Mouse (Mus musculus) thymus, adult 2 months (tissue): ENCODE measurements around the gene Lim2. TPM values are rescaled to one million over a fixed set of nuclear protein-coding genes. Genes with fewer than 3 reads are reported as not detected.

Experiments
- DNase-seq: peaks from one replicate; pipeline ENCODE4 v3.0.0; 2021
- H3K27ac ChIP-seq: fragments of 200-500 bp; 2 replicates; pipeline ENCODE4 v1.5.1; 2012; ENCODE audit warnings: low read length, control low read depth; ENCODE audit not compliant: control insufficient read depth, insufficient read depth
- H3K27me3 ChIP-seq: fragments of 200-500 bp; 2 replicates; pipeline ENCODE4 v1.6.1; 2012; ENCODE audit warnings: mild to moderate bottlenecking, low read length, moderate library complexity, mixed read lengths; ENCODE audit not compliant: control insufficient read depth, insufficient read depth
- H3K36me3 ChIP-seq: fragments of 200-500 bp; 2 replicates; pipeline ENCODE4 v1.6.1; 2012; ENCODE audit warnings: mild to moderate bottlenecking, low read length, moderate library complexity; ENCODE audit not compliant: control insufficient read depth, insufficient read depth
- H3K4me1 ChIP-seq: fragments of 200-500 bp; replicated peaks from 2 replicates; pipeline ENCODE4 v1.6.1; 2012; ENCODE audit warnings: low read length; ENCODE audit not compliant: control insufficient read depth, insufficient read depth
- H3K4me3 ChIP-seq: fragments of 200-500 bp; 2 replicates; pipeline ENCODE4 v1.5.1; 2012; ENCODE audit warnings: mild to moderate bottlenecking, low read length, control low read depth, moderate library complexity; ENCODE audit not compliant: control insufficient read depth, insufficient read depth
- CTCF ChIP-seq: fragments of 200-500 bp; IDR thresholded peaks from 2 replicates; pipeline ENCODE4 v1.5.1; 2012; ENCODE audit warnings: mild to moderate bottlenecking, control low read depth, low read length, moderate library complexity, borderline replicate concordance; ENCODE audit not compliant: control insufficient read depth, poor library complexity, insufficient read depth; ENCODE audit errors: extremely low read depth
- POLR2A ChIP-seq: fragments of 200-500 bp; IDR thresholded peaks from 2 replicates; pipeline ENCODE4 v1.6.1; 2012; ENCODE audit warnings: mild to moderate bottlenecking, low read length, control low read depth, moderate library complexity; ENCODE audit not compliant: control insufficient read depth, poor library complexity, insufficient read depth; ENCODE audit errors: extremely low read depth
- WGBS: fragments of 180-500 bp; shearing (Covaris S2); methylation state at CpG from one replicate; pipeline ENCODE4 v1.1.7; 2018; 5-methylcytosine and 5-hydroxymethylcytosine counted together
- polyA plus RNA-seq: library from polyadenylated mRNA; depleted of rRNA; stranded (reverse); fragments of >200 nt; gene quantifications from 2 replicates; pipeline ENCODE4 v1.2.3, GENCODE M21; 2012; rRNA removed

Gene Lim2
- polyA plus RNA-seq, 1 experiment = 0.04 TPM

- TF ChIP-seq POLR2A (no peak), CTCF (no peak)
- Histone ChIP-seq H3K27me3 (no peaks in the 10 kb centered on the region), H3K36me3 (no peaks in the 10 kb centered on the region), H3K4me3 (no peak overlapping the region), H3K4me1 (no peaks in the 10 kb centered on the region), H3K27ac (no peak overlapping the region)
- WGBS = 11% methylated on average over 10 of the region's 10 CpGs
- no peak for DNase-seq
Measured at GRCm38 (mm10) chr7:43483236-43483635, 55.8 kb downstream of the Lim2 start.

Other genes with a start within 250 kb of the Lim2 start
- 5.6 and 6.7 TPM in 2 replicates for gene Zfp715, start 114.4 kb upstream of the Lim2 start, polyA plus RNA-seq
- 1.5 and 2.0 TPM in 2 replicates for gene Siglecf, start 76.3 kb upstream of the Lim2 start, polyA plus RNA-seq
- 13.8 and 17.8 TPM in 2 replicates for gene Siglecg, start 19.5 kb upstream of the Lim2 start, polyA plus RNA-seq
- 57.9 and 69.4 TPM in 2 replicates for gene Nkg7, start 9.4 kb downstream of the Lim2 start, polyA plus RNA-seq
- not detected in 2 replicates for gene Cldnd2, start 13.1 kb downstream of the Lim2 start, polyA plus RNA-seq
- 61.4 and 79.7 TPM in 2 replicates for gene Etfb, start 16.4 kb downstream of the Lim2 start, polyA plus RNA-seq
- 0.59 and 1.8 TPM in 2 replicates for gene Gm45233, start 16.5 kb downstream of the Lim2 start, polyA plus RNA-seq
- gene Vsig10l, start 35.5 kb downstream of the Lim2 start, polyA plus RNA-seq = 2.7 and 3.8 TPM in 2 replicates
- gene Iglon5, start 62.4 kb downstream of the Lim2 start, polyA plus RNA-seq = 1.1 and 1.2 TPM in 2 replicates
- gene 4931406B18Rik, start 78.3 kb downstream of the Lim2 start, polyA plus RNA-seq = 0.03 TPM in 1 of 2 replicates, not detected in the other
- 12.3 and 15.8 TPM in 2 replicates for gene Cd33, start 116.8 kb downstream of the Lim2 start, polyA plus RNA-seq
- 1.2 and 1.5 TPM in 2 replicates for gene Zfp658, start 134.6 kb downstream of the Lim2 start, polyA plus RNA-seq
- gene Zfp719, start 151.9 kb downstream of the Lim2 start, polyA plus RNA-seq = 2.4 and 2.7 TPM in 2 replicates
- gene Zfp819, start 179.5 kb downstream of the Lim2 start, polyA plus RNA-seq = 0.07 and 0.08 TPM in 2 replicates
- 0.85 and 1.0 TPM in 2 replicates for gene Ceacam18, start 207.0 kb downstream of the Lim2 start, polyA plus RNA-seq
- 2.5 and 2.8 TPM in 2 replicates for gene Siglece, start 232.5 kb downstream of the Lim2 start, polyA plus RNA-seq
- gene Ctu1, start 244.3 kb downstream of the Lim2 start, polyA plus RNA-seq = 15.0 and 17.0 TPM in 2 replicates